Mouse (Mus musculus) regulatory T cell (primary cell): Measurements from ENCODE around the gene Magi1.

Source experiments
- in situ Hi-C: fragments of 300-600 bp; cut with MboI, MseI; formaldehyde crosslinking; loops from one replicate; pipeline ENCODE4 v1.15.1; 2025; ENCODE audit warnings: high pct_unique_total_duplicates

Gene Magi1

GRCm38 (mm10) chr6:94256982-94257830 lies 26.5 kb downstream of the Magi1 start:
- in situ Hi-C loops, result no loop called here

DNA sequence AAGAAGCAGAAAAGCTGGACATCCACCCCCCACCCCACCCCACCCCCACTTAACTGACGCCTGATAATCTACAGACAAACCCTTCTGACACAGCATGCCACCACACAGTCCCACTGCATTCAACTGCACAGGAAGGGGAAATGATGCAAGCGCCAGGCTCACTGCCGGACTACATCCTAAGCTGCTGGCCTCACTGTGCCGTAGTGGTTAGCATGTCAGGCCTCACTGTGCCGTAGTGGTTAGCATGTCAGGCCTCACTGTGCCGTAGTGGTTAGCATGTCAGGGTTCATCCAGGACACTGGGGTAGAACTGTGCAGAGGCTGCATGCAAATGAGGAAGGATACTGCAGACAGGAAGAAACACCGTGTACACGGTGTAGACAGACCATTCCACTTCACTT lies 29.8 kb downstream of the Magi1 start:
- in situ Hi-C loops, result no loop called here

GRCm38 (mm10) chr6:94251358-94251945 lies 32.3 kb downstream of the Magi1 start:
- in situ Hi-C loops, result no loop called here

DNA sequence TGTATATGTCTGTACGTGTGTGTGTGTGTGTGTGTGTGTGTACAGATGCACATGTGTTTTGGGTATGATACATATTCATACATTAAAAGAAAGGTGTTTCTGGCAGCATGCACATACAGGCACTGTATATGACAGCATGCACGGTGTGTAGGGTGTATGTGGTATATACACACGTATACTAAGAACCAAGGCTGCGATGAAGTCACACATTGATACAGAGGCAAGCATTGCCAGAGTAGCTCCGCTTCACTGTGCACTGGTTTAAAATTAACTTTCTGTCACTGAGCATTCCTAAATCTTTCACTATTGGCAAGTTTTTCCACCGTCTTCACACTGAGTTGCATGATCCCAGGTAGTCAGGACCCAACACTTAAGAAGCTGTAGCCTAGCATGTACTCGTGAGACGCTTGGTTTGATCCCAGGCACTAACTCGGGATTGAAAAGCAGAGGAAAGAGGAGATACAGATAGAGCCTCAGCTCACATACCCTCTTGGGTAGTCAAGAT lies 34.4 kb downstream of the Magi1 start:
- in situ Hi-C loops, result no loop called here

DNA sequence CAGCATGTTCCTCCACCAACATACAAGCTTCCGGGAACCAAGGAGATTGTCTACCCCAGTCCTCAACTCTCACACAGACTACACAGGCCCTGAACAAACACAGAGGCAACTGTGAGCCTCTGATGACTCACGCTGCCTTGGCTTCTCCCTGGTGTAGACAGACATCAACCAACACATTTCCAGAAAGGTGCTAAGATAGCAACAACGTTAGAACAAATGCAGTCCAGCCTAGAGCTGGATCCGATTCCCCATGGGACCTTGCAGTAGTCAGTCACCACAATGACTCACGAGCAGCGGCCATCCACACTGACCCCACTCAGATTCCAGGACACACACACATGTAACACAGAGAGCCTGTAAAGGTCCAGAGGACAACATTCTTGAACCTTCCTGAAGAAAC lies 42.5 kb downstream of the Magi1 start:
- in situ Hi-C loops, result no loop called here

DNA sequence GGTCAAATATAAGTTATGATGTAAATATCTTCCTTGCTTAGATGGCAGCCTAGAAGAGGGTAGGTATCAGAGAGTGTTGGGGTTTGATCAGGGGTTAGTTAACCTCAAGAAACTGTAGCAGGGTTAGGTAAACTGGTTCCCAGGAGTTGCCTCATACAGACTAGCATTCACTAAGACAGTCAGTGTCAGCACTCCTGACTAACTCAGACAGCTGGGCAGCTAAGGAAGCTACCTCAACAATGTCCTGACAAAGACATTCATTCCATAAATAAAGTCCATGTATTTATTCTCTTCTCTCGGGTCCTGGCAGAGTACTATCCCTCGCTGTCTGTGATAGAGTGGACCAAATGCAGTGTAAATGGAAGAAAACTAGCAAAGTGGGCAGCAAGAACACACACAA lies 45.1 kb downstream of the Magi1 start:
- in situ Hi-C loops, result no loop called here

GRCm38 (mm10) chr6:94236899-94237298 lies 46.8 kb downstream of the Magi1 start:
- in situ Hi-C loops, result no loop called here

GRCm38 (mm10) chr6:94232243-94232785 lies 51.4 kb downstream of the Magi1 start:
- in situ Hi-C loops, result no loop called here

DNA sequence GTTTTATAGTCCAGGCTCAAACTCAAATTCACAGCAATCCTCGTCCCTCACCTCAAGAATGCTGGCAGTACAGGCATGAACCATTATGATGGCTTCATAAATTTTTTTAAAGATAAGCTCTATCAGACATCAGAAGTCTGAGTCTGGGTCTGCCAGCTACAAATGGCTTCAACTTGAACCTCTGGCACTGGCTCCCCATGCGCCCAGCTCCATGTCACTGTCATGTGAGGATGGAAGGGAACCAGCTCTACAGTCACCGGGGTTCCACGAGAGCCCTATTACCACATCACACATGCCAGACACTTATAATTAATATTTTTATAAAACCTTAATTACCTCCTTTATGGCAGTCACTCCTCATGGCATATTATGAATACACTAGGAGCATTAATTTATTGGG lies 51.9 kb downstream of the Magi1 start:
- in situ Hi-C loops, result no loop called here

DNA sequence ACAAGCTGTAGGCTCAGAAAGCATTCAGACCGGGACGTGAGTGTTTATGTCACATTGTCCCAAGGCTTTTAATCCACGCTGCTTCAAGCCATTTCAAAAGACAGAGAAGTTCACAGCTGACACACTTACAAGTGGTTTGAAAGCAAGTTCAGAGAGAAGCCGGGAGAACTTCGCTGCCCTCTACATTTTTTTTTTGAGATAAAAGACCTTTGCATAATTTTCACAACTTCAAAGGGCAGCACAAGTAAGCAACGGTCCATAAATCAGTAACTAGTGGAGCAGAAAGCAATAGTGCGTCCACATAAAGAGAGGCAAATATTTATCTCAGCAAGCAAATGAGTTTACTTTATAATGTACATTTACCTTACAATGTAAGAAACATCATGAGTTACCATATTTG lies 52.4 kb downstream of the Magi1 start:
- in situ Hi-C loops, result no loop called here

DNA sequence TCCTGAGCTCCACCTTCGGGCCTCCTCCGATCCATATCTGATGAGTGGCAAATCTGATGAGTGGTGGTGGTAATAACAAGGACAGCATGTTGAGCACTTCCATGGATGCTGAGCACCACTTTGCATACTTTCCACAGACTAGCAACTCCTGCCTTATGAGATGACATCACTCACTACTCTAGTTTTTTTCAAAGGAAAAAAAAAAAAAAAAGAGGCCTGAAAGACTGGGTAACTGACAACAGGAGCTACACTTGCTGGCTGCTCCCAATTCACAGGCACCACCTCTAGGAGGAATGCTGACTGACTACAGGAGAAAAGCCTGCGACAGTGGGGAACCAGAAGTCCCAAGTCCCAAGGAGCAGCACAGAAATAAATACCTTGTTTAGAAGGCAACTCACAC lies 52.8 kb downstream of the Magi1 start:
- in situ Hi-C loops, result no loop called here

GRCm38 (mm10) chr6:94230129-94230528 lies 53.6 kb downstream of the Magi1 start:
- in situ Hi-C loops, result no loop called here

DNA sequence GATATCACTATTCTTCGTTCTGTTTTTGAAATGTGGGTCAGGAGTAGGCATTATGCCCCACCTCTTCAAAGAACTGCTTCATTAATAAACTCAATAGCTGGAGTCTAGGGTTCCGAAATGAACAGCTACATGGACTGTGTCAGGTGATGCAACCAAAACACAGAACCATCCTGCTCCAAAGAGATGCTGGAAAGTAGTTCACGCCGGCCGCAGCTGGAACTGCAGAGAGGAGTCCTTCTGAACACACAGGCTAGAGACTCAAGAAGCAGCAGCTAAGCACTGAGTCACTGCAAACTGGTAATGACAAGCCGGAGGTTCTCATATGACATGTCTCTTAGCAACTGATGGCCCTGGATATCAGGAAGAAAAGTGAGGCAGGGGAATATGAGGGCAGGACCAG lies 57.5 kb downstream of the Magi1 start:
- in situ Hi-C loops, result no loop called here

DNA sequence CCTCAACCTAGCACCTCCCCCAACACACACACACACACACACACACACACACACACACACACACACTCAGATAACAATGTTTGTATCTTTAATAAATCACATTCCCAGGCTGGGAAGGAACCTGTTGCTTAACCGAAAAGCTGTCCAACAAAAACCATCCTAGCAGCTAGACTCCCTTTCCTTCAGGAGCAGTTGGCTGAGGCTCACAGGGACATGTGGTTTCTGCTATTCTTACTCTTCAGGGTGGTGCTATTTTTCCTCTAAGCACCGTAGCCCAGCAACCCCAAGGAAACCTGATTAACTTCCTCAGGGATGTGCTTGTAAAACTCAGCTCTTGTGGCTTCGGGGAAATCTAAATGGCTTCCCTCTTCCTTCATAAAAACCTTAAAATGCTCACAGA lies 57.9 kb downstream of the Magi1 start:
- in situ Hi-C loops, result no loop called here

GRCm38 (mm10) chr6:94225091-94225490 lies 58.6 kb downstream of the Magi1 start:
- in situ Hi-C loops, result no loop called here

DNA sequence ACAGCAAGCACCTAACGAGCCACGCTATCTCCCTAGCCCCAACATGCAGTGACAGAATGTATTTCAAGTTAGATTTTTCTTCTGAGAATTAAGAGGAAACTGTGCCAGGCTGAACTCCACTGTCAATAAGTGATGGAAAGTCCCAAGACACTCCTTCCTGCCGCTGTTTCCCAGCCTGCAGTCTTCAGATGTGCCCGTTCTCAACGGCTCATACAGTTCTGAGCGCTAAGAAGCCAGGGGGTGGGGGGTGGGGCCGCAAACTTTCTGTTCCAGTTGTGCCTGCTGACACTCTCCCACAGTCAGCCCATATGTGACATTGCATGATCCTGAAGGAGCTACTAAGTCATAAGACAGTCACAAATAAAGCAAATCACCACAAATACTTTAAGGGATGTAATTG lies 61.5 kb downstream of the Magi1 start:
- in situ Hi-C loops, result no loop called here

- in situ Hi-C loops, result no loop called here
These were observed 62.0 kb downstream of the Magi1 start for GRCm38 (mm10) chr6:94221750-94222149.

- in situ Hi-C loops, result no loop called here
These were observed 65.6 kb downstream of the Magi1 start for GRCm38 (mm10) chr6:94218076-94218475.

GRCm38 (mm10) chr6:94215834-94216233 lies 67.9 kb downstream of the Magi1 start:
- in situ Hi-C loops, result no loop called here

DNA sequence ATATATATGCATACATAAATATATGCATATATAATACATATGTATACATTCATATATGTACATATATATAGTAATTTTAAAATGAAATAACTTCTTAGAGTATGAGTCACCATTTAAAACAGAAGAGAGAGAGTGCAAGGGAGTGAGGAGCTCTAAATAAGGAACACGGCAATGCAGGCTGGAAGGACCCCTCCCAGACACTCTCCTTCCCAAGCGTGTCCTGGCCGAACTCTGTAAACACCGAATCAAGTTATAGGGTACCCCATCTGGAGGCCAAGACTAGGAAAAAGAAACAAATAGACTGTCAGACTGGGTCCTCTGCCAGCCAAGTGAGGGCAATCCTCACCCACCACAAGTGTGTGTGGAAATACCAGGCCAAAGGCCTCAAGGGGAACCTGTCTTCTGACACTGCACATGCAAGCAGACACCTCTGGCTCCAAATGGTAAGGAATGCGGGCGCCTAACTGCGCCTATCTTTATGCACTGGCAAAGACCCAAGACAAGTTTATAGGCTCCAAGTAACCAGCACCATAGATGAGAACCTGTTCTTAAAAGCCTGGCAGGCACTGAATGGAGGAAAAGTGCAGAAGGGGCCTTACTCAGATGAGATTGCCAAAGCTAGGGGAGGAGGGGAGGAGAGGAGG lies 68.7 kb downstream of the Magi1 start:
- in situ Hi-C loops, result no loop called here

GRCm38 (mm10) chr6:94205926-94206325 lies 77.8 kb downstream of the Magi1 start:
- in situ Hi-C loops, result no loop called here

DNA sequence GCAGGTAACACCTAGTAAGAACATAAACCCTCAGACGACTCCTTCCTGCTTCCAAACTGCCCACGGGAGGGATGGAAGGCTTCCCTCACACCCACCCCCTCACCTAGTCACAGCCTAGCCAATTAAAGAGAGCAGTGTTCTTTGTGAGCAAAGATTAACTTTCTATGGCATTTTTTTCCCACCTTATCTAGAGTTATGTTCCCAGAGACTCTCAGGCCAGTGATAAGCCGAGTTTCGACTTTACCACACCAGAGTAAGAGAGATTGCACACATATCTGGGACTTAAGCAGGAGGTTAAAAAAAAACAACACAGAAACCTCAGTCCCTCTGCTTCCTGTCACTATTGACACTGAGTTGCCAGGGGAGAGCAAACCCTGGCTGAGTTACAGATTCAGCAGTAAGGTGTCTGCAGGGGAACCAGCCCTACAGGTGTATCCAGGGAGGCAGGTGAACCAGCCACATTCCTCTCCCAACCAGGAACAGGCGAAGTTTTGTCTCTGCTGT lies 80.0 kb downstream of the Magi1 start:
- in situ Hi-C loops, result no loop called here
